Mouse (Mus musculus) limb, embryonic 11.5 days (tissue): ENCODE data around the gene Srebf2. TPM values are rescaled to one million over a fixed set of nuclear protein-coding genes. Genes with fewer than 3 reads are reported as not detected.
A peak's percentile ranks its signal among the peaks of the same experiment; 100 is the strongest.

Source experiments
- ATAC-seq: fragments of 200-750 bp; cut with Nextera tagmentation; 2 replicates; pipeline ENCODE4 v1.8.0; 2017; ENCODE audit warnings: low read depth; ENCODE audit not compliant: insufficient number of reproducible peaks, low FRiP score, low TSS enrichment
- DNase-seq: peaks from one replicate; pipeline ENCODE4 v3.0.0-alpha.2; 2015; ENCODE audit warnings: low spot score
- H3K27ac ChIP-seq: fragments of 300-500 bp; sonication (generic); replicated peaks from 2 replicates; pipeline ENCODE4 v1.5.1; 2014; ENCODE audit warnings: low read depth, mild to moderate bottlenecking, low read length
- H3K27me3 ChIP-seq: fragments of 300-500 bp; sonication (generic); 2 replicates; pipeline ENCODE4 v1.6.1; 2014; ENCODE audit warnings: mild to moderate bottlenecking, low read length, mixed read lengths; ENCODE audit not compliant: control insufficient read depth, insufficient read depth
- H3K36me3 ChIP-seq: fragments of 300-500 bp; sonication (generic); 2 replicates; pipeline ENCODE4 v1.6.1; 2014; ENCODE audit warnings: mild to moderate bottlenecking, low read length, moderate library complexity, mixed read lengths; ENCODE audit not compliant: control insufficient read depth, insufficient read depth
- H3K4me1 ChIP-seq: fragments of 300-500 bp; sonication (generic); 2 replicates; pipeline ENCODE4 v1.6.1; 2014; ENCODE audit warnings: low read length, mixed read lengths; ENCODE audit not compliant: control insufficient read depth, insufficient read depth
- H3K4me2 ChIP-seq: fragments of 300-500 bp; sonication (generic); 2 replicates; pipeline ENCODE4 v1.6.1; 2014; ENCODE audit warnings: low read depth, mild to moderate bottlenecking, moderate library complexity; ENCODE audit not compliant: severe bottlenecking
- H3K4me3 ChIP-seq: fragments of 300-500 bp; sonication (generic); 2 replicates; pipeline ENCODE4 v1.5.1; 2014; ENCODE audit warnings: low read depth, low read length
- H3K9ac ChIP-seq: fragments of 300-500 bp; sonication (generic); 2 replicates; pipeline ENCODE4 v1.6.1; 2014; ENCODE audit warnings: mild to moderate bottlenecking, low read length
- H3K9me3 ChIP-seq: fragments of 300-500 bp; sonication (generic); 2 replicates; pipeline ENCODE4 v1.6.1; 2016; ENCODE audit warnings: low read length; ENCODE audit not compliant: control insufficient read depth
- WGBS: fragments of 180-500 bp; shearing (Covaris S2); extraction: QIAGEN DNeasy Blood & Tissue Kit; methylation state at CpG from one replicate; pipeline ENCODE4 v1.1.7; 2014; 5-methylcytosine and 5-hydroxymethylcytosine counted together
- polyA plus RNA-seq: library from polyadenylated mRNA; unstranded; fragments of >200 nt; fragmentation: Nextera tagmentation; extraction: Ambion mirVana; gene quantifications from 2 replicates; pipeline ENCODE4 v1.2.1, GENCODE M21; 2014

Srebf2 gene
- polyA plus RNA-seq, 1 experiment from 2014 or later: 129 TPM

GRCm38 (mm10) chr15:82138565-82138964 is 8.4 kb upstream of the Srebf2 start:
- H3K4me3 ChIP-seq: no peak overlapping the region
- no peaks in the 10 kb centered on the region for H3K9me3 ChIP-seq
- H3K4me1 ChIP-seq: no peaks in the 10 kb centered on the region
- 62% methylated on average over 4 of the region's 4 CpGs for WGBS
- ATAC-seq (no peak), DNase-seq (peak; percentile 60)
- no peaks in the 10 kb centered on the region; the same call in 1 of the 2 replicates for H3K36me3 ChIP-seq
- H3K27me3 ChIP-seq: no peaks in the 10 kb centered on the region
- no peak overlapping the region for H3K27ac ChIP-seq
- H3K4me2 ChIP-seq: no peak overlapping the region
- H3K9ac ChIP-seq: no peak overlapping the region; the same call in 1 of the 2 replicates

- Histone ChIP-seq H3K27me3 (no peaks in the 10 kb centered on the region), H3K4me1 (no peaks in the 10 kb centered on the region), H3K4me3 (no peak overlapping the region), H3K4me2 (no peak overlapping the region), H3K36me3 (no peaks in the 10 kb centered on the region; the same call in 1 of the 2 replicates), H3K9ac (no peak overlapping the region), H3K9me3 (no peaks in the 10 kb centered on the region), H3K27ac (no peak overlapping the region)
- 94% methylated on average over 8 of the region's 8 CpGs for WGBS
- DNase-seq: no peak
- ATAC-seq: no peak
Measured at GRCm38 (mm10) chr15:82139196-82139595, 7.8 kb upstream of the Srebf2 start.

- H3K9ac ChIP-seq: no peak overlapping the region
- no peaks in the 10 kb centered on the region for H3K9me3 ChIP-seq
- H3K27me3 ChIP-seq: no peaks in the 10 kb centered on the region
- H3K4me2 ChIP-seq: no peak overlapping the region
- ATAC-seq (no peak), DNase-seq (no peak)
- 83% methylated on average over 3 of the region's 3 CpGs for WGBS
- no peaks in the 10 kb centered on the region; the same call in 1 of the 2 replicates for H3K36me3 ChIP-seq
- no peaks in the 10 kb centered on the region for H3K4me1 ChIP-seq
- H3K4me3 ChIP-seq: no peak overlapping the region
- no peak overlapping the region for H3K27ac ChIP-seq
Measured at GRCm38 (mm10) chr15:82140355-82140754, 6.6 kb upstream of the Srebf2 start.

GRCm38 (mm10) chr15:82144157-82144556 is 2.8 kb upstream of the Srebf2 start:
- H3K9ac ChIP-seq: no peak overlapping the region; the same call in 1 of the 2 replicates
- ATAC-seq (no peak), DNase-seq (no peak)
- 87% methylated on average over 5 of the region's 5 CpGs for whole genome bisulfite sequencing
- H3K36me3 ChIP-seq: no peaks in the 10 kb centered on the region; the same call in 1 of the 2 replicates
- no peak overlapping the region for H3K27ac ChIP-seq
- H3K4me3 ChIP-seq: no peak overlapping the region
- H3K4me2 ChIP-seq: no peak overlapping the region
- no peaks in the 10 kb centered on the region for H3K9me3 ChIP-seq
- H3K4me1 ChIP-seq: peaks cover 15% of the 10 kb centered on the region
- H3K27me3 ChIP-seq: no peaks in the 10 kb centered on the region

- no peaks in the 10 kb centered on the region; the same call in 1 of the 2 replicates for H3K36me3 ChIP-seq
- no peaks in the 10 kb centered on the region for H3K27me3 ChIP-seq
- ATAC-seq (no peak), DNase-seq (no peak)
- no peaks in the 10 kb centered on the region for H3K9me3 ChIP-seq
- H3K9ac ChIP-seq: no peak overlapping the region
- 61% methylated on average over 2 of the region's 2 CpGs for WGBS
- no peak overlapping the region for H3K4me2 ChIP-seq
- peaks cover 15% of the 10 kb centered on the region for H3K4me1 ChIP-seq
- no peak overlapping the region for H3K4me3 ChIP-seq
- H3K27ac ChIP-seq: peak overlapping the region; percentile 23; the same call in 1 of the 2 replicates
Measured at GRCm38 (mm10) chr15:82145408-82145807, 1.6 kb upstream of the Srebf2 start.

- peak; percentile 29 for DNase-seq
- peaks cover 15% of the 10 kb centered on the region for H3K4me1 ChIP-seq
Measured at GRCm38 (mm10) chr15:82145851-82146769, 871 bp upstream of the Srebf2 start.

GRCm38 (mm10) chr15:82147611-82148111 is 680 bp downstream of the Srebf2 start:
- H3K4me1 ChIP-seq: peaks cover 15% of the 10 kb centered on the region
- H3K9ac ChIP-seq: peak overlapping the region; percentile 86
- WGBS: under 1% methylated on average over 47 of the region's 50 CpGs
- peak overlapping the region; percentile 70 for H3K27ac ChIP-seq
- ATAC-seq: peak; percentile 2; the same call in 1 of the 2 replicates
- DNase-seq: peak; percentile 78
- H3K4me2 ChIP-seq: peak overlapping the region; percentile 59
- H3K36me3 ChIP-seq: no peaks in the 10 kb centered on the region
- H3K9me3 ChIP-seq: no peaks in the 10 kb centered on the region
- peak overlapping the region; percentile 93 for H3K4me3 ChIP-seq
- no peaks in the 10 kb centered on the region for H3K27me3 ChIP-seq

More at GRCm38 (mm10) chr15:82145851-82146769, 871 bp upstream of the Srebf2 start:
- Histone ChIP-seq H3K27ac (peak overlapping the region; percentile 89), H3K9me3 (no peaks in the 10 kb centered on the region), H3K9ac (no peak overlapping the region), H3K27me3 (no peaks in the 10 kb centered on the region), H3K36me3 (no peaks in the 10 kb centered on the region), H3K4me3 (peak overlapping the region; percentile 9; the same call in 1 of the 2 replicates), H3K4me2 (peak overlapping the region; percentile 32)
- WGBS: 15% methylated on average over 11 of the region's 11 CpGs
- no peak for ATAC-seq

- Histone ChIP-seq H3K4me1 (peaks cover 18% of the 10 kb centered on the region), H3K27me3 (no peaks in the 10 kb centered on the region), H3K4me3 (peak overlapping the region; percentile 93), H3K27ac (no peak overlapping the region), H3K9ac (peak overlapping the region; percentile 86; the same call in 1 of the 2 replicates), H3K36me3 (no peaks in the 10 kb centered on the region), H3K9me3 (no peaks in the 10 kb centered on the region), H3K4me2 (peak overlapping the region; percentile 59)
- no peak for ATAC-seq
- 31% methylated on average over 9 of the region's 9 CpGs for WGBS
- no peak for DNase-seq
Measured at GRCm38 (mm10) chr15:82148510-82148911, 1.5 kb downstream of the Srebf2 start.
